Mouse (Mus musculus) adrenal gland, adult 18-20 months (tissue): ENCODE measurements at regions not wholly inside any gene's neighbourhood (a gene's known extent, or its start where the extent isn't known, plus 50 kb on each side); places are given as distances from the start of the nearest gene placed in this dataset.

Experiments
- DNase-seq, 2 experiments: peaks; one replicate each; pipeline ENCODE4 v3.0.0; 2021 to 2022; ENCODE audit warnings: low spot score in 2 of 2

- no peak for DNase-seq
Measured at GRCm38 (mm10) chr15:72411956-72412355, 1422.4 kb upstream of the Gm6569 start.
